Mouse (Mus musculus) cerebellum, postnatal 36 days (tissue): ENCODE measurements around the gene Srsf10.

Experiments
- DNase-seq, 2 experiments: peaks; one replicate each; pipeline ENCODE4 v3.0.0; 2021 to 2022; ENCODE audit warnings: mixed read lengths in 2 of 2

Gene Srsf10

DNA sequence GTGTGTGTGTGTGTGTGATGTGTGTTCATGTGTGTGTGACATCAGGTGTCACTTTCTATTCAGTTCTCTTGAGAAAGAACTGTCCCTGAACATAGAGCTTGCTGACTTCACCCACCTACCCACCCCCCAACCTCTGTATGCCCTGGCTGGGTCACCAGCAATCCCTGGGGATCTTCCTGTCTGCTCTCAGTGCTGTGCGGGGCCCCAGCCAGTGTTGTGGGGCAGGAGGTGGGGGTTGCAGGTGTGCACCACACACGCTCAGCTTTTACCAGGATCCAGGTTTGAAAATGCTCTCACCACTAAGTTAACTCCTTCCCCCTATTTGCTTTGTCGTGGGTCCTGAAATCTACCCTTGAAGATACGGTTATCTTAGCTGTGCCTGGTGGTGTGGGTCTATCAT is 30.6 kb downstream of the Srsf10 start:
- DNase-seq: no peak

DNA sequence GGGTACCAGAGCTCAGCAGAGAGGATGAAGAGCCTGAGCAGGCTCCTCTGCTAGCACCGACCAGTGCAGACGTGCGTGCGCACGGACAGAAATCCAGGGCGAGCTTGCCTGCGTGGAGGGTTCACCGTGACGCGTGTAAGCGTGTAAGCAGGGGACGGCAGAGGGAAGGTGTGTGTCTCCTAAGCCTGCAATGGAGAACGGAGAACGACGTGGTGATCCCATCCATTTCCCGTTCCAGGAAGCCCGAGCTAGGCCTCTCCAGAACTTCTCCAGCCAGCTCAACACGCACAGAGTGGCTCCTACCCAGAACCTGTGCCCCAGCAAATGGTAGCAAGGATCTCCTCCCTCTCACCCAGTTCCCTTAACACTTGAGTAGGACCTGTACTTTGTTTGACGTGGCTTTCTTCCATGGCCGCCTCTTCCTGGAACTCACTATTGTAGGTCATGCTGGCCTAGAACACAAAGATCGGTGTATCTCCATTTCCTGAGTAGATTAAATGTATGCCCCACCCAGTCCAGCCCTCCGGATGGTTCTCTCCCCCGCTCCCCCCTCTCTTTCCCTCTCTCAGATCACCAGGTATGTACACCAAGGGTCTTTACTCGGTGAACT is 33.0 kb downstream of the Srsf10 start:
- no peak for DNase-seq

DNA sequence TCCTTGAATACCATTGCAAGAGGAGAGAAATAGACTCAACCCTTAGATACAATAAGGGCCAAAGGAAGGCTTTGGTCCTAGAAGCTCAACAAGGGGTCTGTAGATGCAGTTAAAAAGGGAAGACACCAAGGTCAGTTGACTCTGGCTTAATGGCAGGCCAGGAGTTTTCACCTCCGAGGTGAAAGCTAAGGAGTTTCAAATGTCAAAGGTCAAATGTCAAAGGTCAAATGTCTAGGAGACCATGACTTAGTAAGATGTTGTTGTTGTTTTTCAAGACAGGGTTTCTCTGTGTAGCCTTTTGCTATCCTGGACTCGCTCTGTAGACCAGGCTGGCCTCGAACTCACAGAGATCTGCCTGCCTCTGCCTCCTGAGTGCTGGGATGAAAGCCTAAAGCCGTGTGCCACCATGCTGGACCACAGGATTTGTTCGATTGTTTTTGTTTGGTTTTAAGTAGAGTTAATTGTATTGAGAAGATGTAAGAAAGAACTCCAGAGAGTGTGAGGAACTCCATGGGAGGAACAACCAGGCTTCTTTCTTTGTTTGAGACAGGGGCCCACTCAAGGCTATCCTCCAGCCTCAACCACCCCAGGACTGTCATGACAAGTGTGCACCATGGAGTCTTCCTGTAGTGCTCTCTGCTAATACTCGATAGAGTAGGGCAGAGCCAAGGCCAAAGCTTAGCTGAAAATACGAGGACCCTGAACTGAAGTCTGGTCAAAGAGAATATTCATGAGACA is 33.8 kb downstream of the Srsf10 start:
- no peak for DNase-seq

GRCm38 (mm10) chr4:135889884-135890283 is 34.3 kb downstream of the Srsf10 start:
- peak; percentile 74 to 75 for DNase-seq

DNA sequence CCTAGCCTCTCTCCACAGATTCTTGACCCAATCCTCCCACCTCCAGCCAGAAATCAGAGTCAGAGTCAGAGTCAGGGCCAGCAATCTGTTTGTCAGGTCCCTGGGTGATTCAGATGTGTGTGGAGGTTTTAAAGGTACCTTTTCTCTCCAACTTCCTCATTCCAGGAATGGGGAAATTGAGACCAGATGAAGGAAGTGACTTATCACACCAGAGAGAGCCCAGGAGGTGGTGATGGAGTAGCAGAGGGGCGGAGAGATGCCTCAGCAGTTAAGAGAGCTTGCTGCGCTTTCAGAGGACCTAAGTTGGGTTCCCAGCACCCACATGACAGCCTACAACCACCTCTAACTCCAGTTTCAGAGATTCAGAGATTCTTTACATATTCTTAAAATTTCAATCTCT is 36.0 kb downstream of the Srsf10 start:
- DNase-seq: no peak

- DNase-seq: no peak
Observed at GRCm38 (mm10) chr4:135892884-135893283, 37.3 kb downstream of the Srsf10 start.

GRCm38 (mm10) chr4:135895071-135895571 is 39.6 kb downstream of the Srsf10 start, which contains the start of gene Cnr2:
Gene Cnr2, plus strand, starts transcription at chr4:135895394.
- DNase-seq: no peak

GRCm38 (mm10) chr4:135896157-135896556 is 40.6 kb downstream of the Srsf10 start:
- no peak for DNase-seq

- no peak for DNase-seq
Observed at GRCm38 (mm10) chr4:135898380-135899049, 43.0 kb downstream of the Srsf10 start.

DNA sequence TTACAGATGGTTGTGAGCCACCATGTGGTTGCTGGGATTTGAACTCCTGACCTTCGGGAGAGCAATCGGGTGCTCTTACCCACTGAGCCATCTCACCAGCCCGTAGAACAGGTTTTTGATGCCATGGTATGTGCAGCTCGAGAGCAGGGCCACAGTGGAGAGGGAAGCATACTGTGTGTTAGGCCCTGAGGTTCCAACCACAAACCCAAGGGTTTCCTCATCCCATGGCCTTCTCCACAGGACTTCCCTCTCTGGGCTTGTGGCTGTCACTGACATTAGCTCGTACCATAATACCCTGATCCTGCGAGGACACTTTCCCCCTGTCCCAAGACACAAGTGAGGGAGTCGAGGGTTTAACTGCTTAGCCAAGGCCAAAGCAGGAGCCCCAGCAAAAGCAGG is 43.5 kb downstream of the Srsf10 start:
- no peak for DNase-seq

- no peak for DNase-seq
Observed at GRCm38 (mm10) chr4:135900008-135900407, 44.5 kb downstream of the Srsf10 start.

DNA sequence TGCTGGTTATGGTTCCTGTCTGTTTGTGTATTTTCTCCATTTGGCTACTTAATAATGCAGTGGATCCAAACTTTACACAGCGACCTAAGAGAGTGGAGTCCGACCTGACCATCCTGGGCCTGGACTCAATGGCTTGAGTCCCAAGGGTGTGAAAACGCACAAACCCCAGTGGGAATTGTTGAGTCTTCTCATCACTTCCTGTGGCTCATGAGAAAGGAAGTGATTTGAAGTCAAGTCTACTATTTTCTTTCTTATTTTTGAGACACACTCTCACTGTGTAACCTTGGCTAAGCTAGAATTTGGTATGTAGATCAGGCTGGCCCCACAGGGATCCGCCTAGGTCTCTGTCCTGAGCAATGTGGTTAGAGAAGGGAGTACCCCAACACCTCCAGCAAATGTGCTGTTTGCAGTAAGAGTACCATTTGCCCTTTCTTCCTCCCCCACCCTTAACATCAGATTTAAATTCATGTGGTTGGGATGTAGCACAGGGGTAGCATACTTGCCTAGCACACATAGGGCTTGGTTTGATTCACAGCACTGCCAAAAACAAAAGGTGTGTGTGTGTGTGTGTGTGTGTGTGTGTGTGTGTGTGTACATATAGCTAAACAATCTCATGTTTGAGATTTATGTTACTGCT is 47.2 kb downstream of the Srsf10 start:
- DNase-seq: no peak

- DNase-seq: no peak
Observed at GRCm38 (mm10) chr4:135904810-135905209, 49.3 kb downstream of the Srsf10 start.

GRCm38 (mm10) chr4:135906633-135907032 is 51.1 kb downstream of the Srsf10 start:
- DNase-seq: no peak

- no peak for DNase-seq
Observed at GRCm38 (mm10) chr4:135909326-135910066, 53.9 kb downstream of the Srsf10 start.

GRCm38 (mm10) chr4:135911531-135911930 is 56.0 kb downstream of the Srsf10 start:
- no peak for DNase-seq

GRCm38 (mm10) chr4:135912164-135912563 is 56.6 kb downstream of the Srsf10 start:
- no peak for DNase-seq

DNA sequence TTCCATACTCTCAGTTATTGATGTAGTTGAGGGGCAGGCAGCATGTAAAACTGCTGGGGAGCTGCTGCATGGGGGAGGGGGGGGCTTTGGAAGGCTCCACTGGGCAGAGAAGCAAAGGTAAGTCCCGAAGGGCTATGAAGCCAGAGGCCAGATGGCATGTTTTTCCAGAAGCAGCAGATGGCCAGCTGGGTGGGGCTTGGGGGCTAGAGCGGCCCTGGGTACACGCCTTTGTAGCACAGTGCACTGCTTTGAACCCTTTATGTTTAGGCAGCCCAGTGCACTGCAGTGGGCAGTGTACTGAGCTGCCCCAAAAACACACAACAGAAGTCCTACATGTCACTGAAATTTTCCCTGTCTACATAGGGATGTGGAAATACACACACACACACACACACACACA is 57.3 kb downstream of the Srsf10 start:
- peak in 1 of 2 experiments; percentile 20 for DNase-seq

DNA sequence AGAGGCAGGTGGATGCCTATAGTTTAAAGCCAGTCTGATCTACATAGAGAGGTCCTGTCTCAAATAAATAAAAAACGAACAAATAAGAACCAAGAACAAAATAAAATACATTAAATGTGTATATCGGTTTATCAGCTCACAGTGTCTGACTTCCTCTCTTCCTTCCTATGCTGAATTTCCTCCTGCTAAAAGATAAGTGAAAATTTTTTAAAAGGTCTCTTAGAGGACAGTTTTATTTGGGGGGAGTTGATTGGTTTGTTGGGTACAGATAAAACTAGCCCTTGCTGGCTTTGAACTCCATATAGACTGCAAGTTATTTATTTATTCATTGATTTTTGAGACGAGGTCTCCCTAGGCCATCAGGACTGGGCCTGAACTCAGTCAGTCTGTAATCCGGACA is 57.9 kb downstream of the Srsf10 start:
- no peak for DNase-seq

DNA sequence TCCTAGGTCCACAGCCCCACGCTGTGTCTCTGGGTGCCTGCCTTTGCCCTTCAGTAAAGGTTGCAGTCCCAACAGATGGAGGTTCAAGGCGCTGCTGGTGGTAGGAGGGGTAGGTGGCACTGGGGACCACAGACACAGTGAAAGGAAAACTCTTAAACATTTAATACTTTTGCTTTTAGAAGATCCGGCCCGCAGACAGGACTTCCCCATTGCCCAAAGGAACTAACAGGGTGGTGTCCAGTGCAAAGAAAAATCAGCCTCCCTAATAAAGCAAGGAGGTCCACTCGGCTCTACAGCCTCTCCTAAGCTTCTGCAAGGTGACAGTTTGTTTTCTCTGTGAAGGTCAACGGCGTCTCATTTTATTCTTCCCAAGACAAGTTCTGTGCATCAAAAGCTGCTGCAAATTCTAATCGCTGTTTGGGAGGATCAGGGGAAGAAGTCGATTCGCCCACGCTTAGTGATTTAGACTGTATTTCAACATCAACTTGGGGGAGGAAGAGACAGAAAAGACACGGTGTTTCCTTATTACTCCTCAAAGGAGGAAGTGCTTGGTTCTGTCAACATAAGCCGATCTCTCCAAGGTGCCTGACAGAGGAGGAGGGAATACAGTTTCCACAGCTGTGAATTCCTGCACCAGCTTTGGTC is 63.2 kb downstream of the Srsf10 start:
- DNase-seq: no peak

DNA sequence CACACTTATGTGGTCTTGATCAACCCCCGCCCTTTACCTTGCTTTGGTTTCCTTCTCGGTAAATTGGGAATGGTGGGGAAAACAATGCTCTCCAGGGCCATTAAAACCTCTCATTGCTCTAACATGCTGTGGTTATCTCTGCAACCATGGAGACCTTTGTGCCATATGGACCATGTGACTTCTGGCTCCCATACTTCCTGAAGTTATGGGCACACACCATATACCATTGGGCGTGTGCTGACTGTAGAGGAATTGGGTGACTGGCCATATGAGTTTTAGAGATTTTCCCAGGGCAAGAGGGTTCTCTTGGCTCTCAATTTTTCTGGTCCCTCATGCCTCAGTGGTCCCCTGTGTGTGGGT is 63.7 kb downstream of the Srsf10 start:
- no peak for DNase-seq
